Mouse (Mus musculus) hindbrain, postnatal 0 days (tissue): Measurements from ENCODE around the gene Rapgef4. TPM values are rescaled to one million over a fixed set of nuclear protein-coding genes. Genes with fewer than 3 reads are reported as not detected.
A peak's percentile ranks its signal among the peaks of the same experiment; 100 is the strongest.

Experiments
- ATAC-seq: fragments of 200-750 bp; cut with Nextera tagmentation; 2 replicates; pipeline ENCODE4 v1.8.0; 2017; ENCODE audit warnings: mild to moderate bottlenecking, moderate TSS enrichment, moderate library complexity
- DNase-seq: peaks from one replicate; pipeline ENCODE4 v3.0.0-alpha.2; 2015; ENCODE audit warnings: low spot score
- H3K27ac ChIP-seq: fragments of 300-500 bp; sonication (generic); 2 replicates; pipeline ENCODE4 v1.5.1; 2014; ENCODE audit warnings: mild to moderate bottlenecking
- H3K27me3 ChIP-seq: fragments of 300-500 bp; sonication (generic); 2 replicates; pipeline ENCODE4 v1.6.1; 2014; ENCODE audit warnings: low read length, mixed read lengths; ENCODE audit not compliant: insufficient read depth
- H3K36me3 ChIP-seq: fragments of 300-500 bp; sonication (generic); 2 replicates; pipeline ENCODE4 v1.6.1; 2014; ENCODE audit warnings: low read length, mixed read lengths; ENCODE audit not compliant: insufficient read depth
- H3K4me1 ChIP-seq: fragments of 300-500 bp; sonication (generic); 2 replicates; pipeline ENCODE4 v1.6.1; 2014; ENCODE audit warnings: antibody characterized with exemption, low read length, mixed read lengths; ENCODE audit not compliant: insufficient read depth
- H3K4me2 ChIP-seq: fragments of 300-500 bp; sonication (generic); 2 replicates; pipeline ENCODE4 v1.6.1; 2014; ENCODE audit warnings: low read depth, mild to moderate bottlenecking, low read length, moderate library complexity, mixed read lengths
- H3K4me3 ChIP-seq: fragments of 300-500 bp; sonication (generic); 2 replicates; pipeline ENCODE4 v1.5.1; 2014; ENCODE audit warnings: low read length
- H3K9ac ChIP-seq: fragments of 300-500 bp; sonication (generic); replicated peaks from 2 replicates; pipeline ENCODE4 v1.6.1; 2014; ENCODE audit warnings: mild to moderate bottlenecking, low read length, moderate library complexity, mixed read lengths
- H3K9me3 ChIP-seq: fragments of 300-500 bp; sonication (generic); 2 replicates; pipeline ENCODE4 v1.6.1; 2016; ENCODE audit warnings: low read length, mixed read lengths
- CTCF ChIP-seq: IDR thresholded peaks from 2 replicates; pipeline ENCODE4 v1.5.1; 2016; ENCODE audit warnings: antibody characterized with exemption, control low read depth, low read depth
- WGBS: fragments of 180-500 bp; shearing (Covaris S2); extraction: QIAGEN DNeasy Blood & Tissue Kit; methylation state at CpG from one replicate; pipeline ENCODE4 v1.1.7; 2014; 5-methylcytosine and 5-hydroxymethylcytosine counted together
- polyA plus RNA-seq: library from polyadenylated mRNA; unstranded; fragments of >200 nt; fragmentation: Nextera tagmentation; extraction: Ambion mirVana; gene quantifications from 2 replicates; pipeline ENCODE4 v1.2.1, GENCODE M21; 2015
- total RNA-seq: library from RNA; depleted of rRNA; stranded (reverse); fragments of >200 nt; gene quantifications from 2 replicates; pipeline ENCODE4 v1.2.3, GENCODE M21; 2014

The Rapgef4 gene
- total and polyA plus RNA-seq, 2 experiments from 2014 or later = 47.3 to 104 TPM

- WGBS = 29% methylated on average over 4 of the region's 4 CpGs
- DNase-seq = peak; percentile 85
- TF ChIP-seq CTCF = peak; percentile 75
These were observed 168.0 kb downstream of the Rapgef4 start for GRCm38 (mm10) chr2:72149059-72149458.

GRCm38 (mm10) chr2:72151792-72152554 is 170.9 kb downstream of the Rapgef4 start:
- H3K27me3 ChIP-seq = no peaks in the 10 kb centered on the region
- no peaks in the 10 kb centered on the region for H3K36me3 ChIP-seq
- no peak overlapping the region for H3K4me3 ChIP-seq
- TF ChIP-seq CTCF = no peak
- no peaks in the 10 kb centered on the region for H3K4me1 ChIP-seq
- no peaks in the 10 kb centered on the region for H3K9me3 ChIP-seq
- DNase-seq (no peak), ATAC-seq (no peak)
- no peak overlapping the region for H3K4me2 ChIP-seq
- H3K9ac ChIP-seq = no peak overlapping the region
- no peak overlapping the region for H3K27ac ChIP-seq
- WGBS = 83% methylated on average over 9 of the region's 9 CpGs

More at GRCm38 (mm10) chr2:72149059-72149458, 168.0 kb downstream of the Rapgef4 start:
- Histone ChIP-seq H3K9ac (no peak overlapping the region), H3K4me1 (no peaks in the 10 kb centered on the region), H3K4me3 (no peak overlapping the region), H3K27me3 (no peaks in the 10 kb centered on the region), H3K9me3 (no peaks in the 10 kb centered on the region), H3K27ac (no peak overlapping the region), H3K4me2 (no peak overlapping the region), H3K36me3 (no peaks in the 10 kb centered on the region)
- no peak for ATAC-seq

GRCm38 (mm10) chr2:72152746-72153145 is 171.7 kb downstream of the Rapgef4 start:
- Histone ChIP-seq H3K27ac (no peak overlapping the region), H3K36me3 (no peaks in the 10 kb centered on the region), H3K9me3 (no peaks in the 10 kb centered on the region), H3K4me3 (no peak overlapping the region), H3K4me1 (no peaks in the 10 kb centered on the region), H3K27me3 (no peaks in the 10 kb centered on the region), H3K4me2 (no peak overlapping the region), H3K9ac (no peak overlapping the region)
- DNase-seq (no peak), ATAC-seq (no peak)
- WGBS = 88% methylated on average over 2 of the region's 2 CpGs
- TF ChIP-seq CTCF = no peak

GRCm38 (mm10) chr2:72153851-72154250 is 172.8 kb downstream of the Rapgef4 start:
- Histone ChIP-seq H3K27ac (no peak overlapping the region), H3K4me3 (no peak overlapping the region), H3K27me3 (no peaks in the 10 kb centered on the region), H3K9ac (no peak overlapping the region), H3K4me1 (no peaks in the 10 kb centered on the region), H3K36me3 (no peaks in the 10 kb centered on the region), H3K4me2 (no peak overlapping the region), H3K9me3 (no peaks in the 10 kb centered on the region)
- WGBS = 90% methylated on average over 1 of the region's 1 CpGs
- no peak for ATAC-seq
- TF ChIP-seq CTCF = no peak
- no peak for DNase-seq

GRCm38 (mm10) chr2:72155102-72155773 is 174.2 kb downstream of the Rapgef4 start:
- Histone ChIP-seq H3K36me3 (no peaks in the 10 kb centered on the region), H3K27me3 (no peaks in the 10 kb centered on the region), H3K4me3 (no peak overlapping the region), H3K27ac (no peak overlapping the region), H3K9ac (no peak overlapping the region), H3K9me3 (no peaks in the 10 kb centered on the region), H3K4me1 (no peaks in the 10 kb centered on the region), H3K4me2 (no peak overlapping the region)
- TF ChIP-seq CTCF = no peak
- DNase-seq = no peak
- ATAC-seq = no peak
- 63% methylated on average over 8 of the region's 8 CpGs for WGBS

- no peaks in the 10 kb centered on the region for H3K9me3 ChIP-seq
- no peaks in the 10 kb centered on the region for H3K27me3 ChIP-seq
- no peak overlapping the region for H3K4me2 ChIP-seq
- no peaks in the 10 kb centered on the region for H3K36me3 ChIP-seq
- DNase-seq (no peak), ATAC-seq (no peak)
- H3K9ac ChIP-seq = no peak overlapping the region
- H3K4me1 ChIP-seq = no peaks in the 10 kb centered on the region
- no peak for TF ChIP-seq CTCF
- WGBS = 86% methylated on average over 5 of the region's 5 CpGs
- H3K27ac ChIP-seq = no peak overlapping the region
- no peak overlapping the region for H3K4me3 ChIP-seq
These were observed 175.4 kb downstream of the Rapgef4 start for GRCm38 (mm10) chr2:72156484-72156883.

GRCm38 (mm10) chr2:72157561-72157960 is 176.5 kb downstream of the Rapgef4 start:
- TF ChIP-seq CTCF = no peak
- no peak overlapping the region for H3K4me2 ChIP-seq
- no peaks in the 10 kb centered on the region for H3K9me3 ChIP-seq
- H3K36me3 ChIP-seq = no peaks in the 10 kb centered on the region
- WGBS = 32% methylated on average over 9 of the region's 9 CpGs
- no peak for DNase-seq
- H3K4me1 ChIP-seq = no peaks in the 10 kb centered on the region
- H3K27ac ChIP-seq = no peak overlapping the region
- no peaks in the 10 kb centered on the region for H3K27me3 ChIP-seq
- no peak overlapping the region for H3K4me3 ChIP-seq
- no peak overlapping the region for H3K9ac ChIP-seq
- ATAC-seq = no peak
